Mouse (Mus musculus): ENCODE data around the gene 2310030G06Rik.

- peak; percentile 67 for TF ChIP-seq CTCF (IDR thresholded peaks at IDR 0.05; ENCODE audit: low read depth)
- no peak for TF ChIP-seq EP300 (optimal IDR thresholded peaks at IDR 0.05)
Observed at GRCm38 (mm10) chr9:50746214-50746677, at the start of gene 2310030G06Rik.

All from stomach, postnatal 0 days (tissue).